Comparison of ENCODE assay signal across 13 mouse cellular contexts in the genomic region with DNA sequence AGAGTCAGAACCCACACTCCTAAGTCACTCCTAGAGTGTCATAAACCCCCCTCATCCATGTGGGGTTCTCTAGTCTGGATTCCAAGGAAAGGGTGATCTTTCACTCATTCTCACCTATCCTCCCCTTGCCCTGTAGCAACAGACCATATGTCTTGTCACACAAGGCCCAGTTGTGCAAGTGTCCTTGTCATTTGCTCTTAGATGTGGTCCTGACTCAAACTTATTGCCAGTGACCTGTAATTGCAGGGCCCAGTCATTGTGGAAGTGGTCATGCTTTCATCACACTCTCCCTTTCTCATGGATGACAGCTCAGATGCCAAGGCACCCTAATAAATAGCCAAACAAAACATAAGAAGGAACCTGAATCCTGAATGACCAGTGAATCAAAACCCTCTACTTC.
"Had no signal": no experiment of that assay in that cellular context is flagged by ENCODE, and none has a peak within 500 bp of the region (broad histone marks: within the 10 kb centered on the region; RNA-seq: fewer than 3 reads in every experiment).

No protein-coding gene starts in this region.

- DNase-seq: gastrocnemius, adult 2 months; gastrocnemius, postnatal 10 days; gastrocnemius, postnatal 25 days; heart, adult 2 months; heart, postnatal 10 days; heart, postnatal 4 days; kidney, adult 18-20 months; kidney, adult 8-10 months; kidney, postnatal 14 days; kidney, postnatal 36 days; layer of hippocampus, adult 9-11 months; layer of hippocampus, postnatal 36 days; left cerebral cortex, postnatal 4 days had no signal
